Mouse (Mus musculus) heart, embryonic 15.5 days (tissue): ENCODE data around the gene Cbx5. TPM values are rescaled to one million over a fixed set of nuclear protein-coding genes. Genes with fewer than 3 reads are reported as not detected.
"Not testable (repeated sequence)": the region's sequence is repeated elsewhere in the genome, so short reads cannot be mapped to it uniquely, and the experiment has no call there.

Experiments used
- ATAC-seq: fragments of 200-750 bp; cut with Nextera tagmentation; replicated peaks from 2 replicates; pipeline ENCODE4 v1.8.0; 2017; ENCODE audit warnings: low read depth, moderate TSS enrichment; ENCODE audit not compliant: insufficient number of reproducible peaks, insufficient read depth, low FRiP score
- H3K27ac ChIP-seq: fragments of 300-500 bp; sonication (generic); 2 replicates; pipeline ENCODE4 v1.5.1; 2015; ENCODE audit warnings: mild to moderate bottlenecking, inconsistent platforms
- H3K27me3 ChIP-seq: fragments of 300-500 bp; sonication (generic); 2 replicates; pipeline ENCODE4 v1.6.1; 2015; ENCODE audit warnings: inconsistent platforms
- H3K36me3 ChIP-seq: fragments of 300-500 bp; sonication (generic); 2 replicates; pipeline ENCODE4 v1.6.1; 2015; ENCODE audit warnings: mild to moderate bottlenecking, inconsistent platforms
- H3K4me1 ChIP-seq: fragments of 300-500 bp; sonication (generic); replicated peaks from 2 replicates; pipeline ENCODE4 v1.6.1; 2015; ENCODE audit warnings: inconsistent platforms
- H3K4me2 ChIP-seq: fragments of 300-500 bp; sonication (generic); 2 replicates; pipeline ENCODE4 v1.6.1; 2015; ENCODE audit warnings: inconsistent platforms, mild to moderate bottlenecking, moderate library complexity
- H3K4me3 ChIP-seq: fragments of 300-500 bp; sonication (generic); 2 replicates; pipeline ENCODE4 v1.5.1; 2015; ENCODE audit warnings: mild to moderate bottlenecking, inconsistent platforms
- H3K9ac ChIP-seq: fragments of 300-500 bp; sonication (generic); 2 replicates; pipeline ENCODE4 v1.6.1; 2015; ENCODE audit warnings: mild to moderate bottlenecking, inconsistent platforms
- H3K9me3 ChIP-seq: fragments of 300-500 bp; sonication (generic); replicated peaks from 2 replicates; pipeline ENCODE4 v1.6.1; 2016; ENCODE audit warnings: inconsistent platforms
- WGBS: fragments of 180-500 bp; shearing (Covaris S2); methylation state at CpG from one replicate; pipeline ENCODE4 v1.1.7; 2015; ENCODE audit warnings: mixed read lengths; 5-methylcytosine and 5-hydroxymethylcytosine counted together
- polyA plus RNA-seq: library from polyadenylated mRNA; unstranded; fragments of >200 nt; fragmentation: Nextera tagmentation; extraction: Ambion mirVana; gene quantifications from 2 replicates; pipeline ENCODE4 v1.2.1, GENCODE M21; 2015

Gene Cbx5
- 80.0 and 84.2 TPM in 2 replicates for polyA plus RNA-seq

DNA sequence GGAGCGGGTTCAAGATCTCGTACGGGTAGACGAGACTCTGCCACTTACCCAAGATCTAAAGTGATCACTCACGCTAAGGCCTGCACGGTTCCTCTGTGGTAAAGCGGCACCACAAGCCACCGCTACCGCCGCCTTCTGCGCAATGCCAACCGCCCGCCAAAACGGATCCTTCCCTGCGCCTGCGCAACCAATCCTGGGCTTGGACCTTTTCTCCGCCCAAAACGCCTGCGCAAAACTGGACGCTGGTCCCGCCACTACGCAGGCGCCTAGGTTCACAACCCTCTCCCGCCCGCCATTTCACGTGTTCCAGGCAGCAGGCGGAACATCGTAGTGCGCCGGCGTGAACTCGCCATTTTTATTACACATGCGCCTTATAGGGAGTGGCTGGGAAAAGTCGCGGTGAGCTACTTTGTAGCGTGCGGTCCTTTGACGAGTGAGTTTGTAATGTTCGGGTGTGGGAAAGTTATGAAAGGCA lies at the start of gene Cbx5:
TSS of gene Cbx5 (minus strand) at position 132 of the 475 bp plus-strand sequence.
- peak; percentile 94 for ATAC-seq
- Histone ChIP-seq H3K9ac (peak within 1 kb of the TSS; percentile 63), H3K4me3 (peak within 1 kb of the TSS; percentile 73), H3K4me1 (peaks cover 39% of the 10 kb centered on the region), H3K27me3 (no peaks in the 10 kb centered on the region), H3K27ac (peak within 1 kb of the TSS; percentile 95), H3K9me3 (no peaks in the 10 kb centered on the region), H3K36me3 (peaks cover 39% of the 10 kb centered on the region), H3K4me2 (peak within 1 kb of the TSS; percentile 70)
- under 1% methylated on average over 39 of the region's 39 CpGs for WGBS

DNA sequence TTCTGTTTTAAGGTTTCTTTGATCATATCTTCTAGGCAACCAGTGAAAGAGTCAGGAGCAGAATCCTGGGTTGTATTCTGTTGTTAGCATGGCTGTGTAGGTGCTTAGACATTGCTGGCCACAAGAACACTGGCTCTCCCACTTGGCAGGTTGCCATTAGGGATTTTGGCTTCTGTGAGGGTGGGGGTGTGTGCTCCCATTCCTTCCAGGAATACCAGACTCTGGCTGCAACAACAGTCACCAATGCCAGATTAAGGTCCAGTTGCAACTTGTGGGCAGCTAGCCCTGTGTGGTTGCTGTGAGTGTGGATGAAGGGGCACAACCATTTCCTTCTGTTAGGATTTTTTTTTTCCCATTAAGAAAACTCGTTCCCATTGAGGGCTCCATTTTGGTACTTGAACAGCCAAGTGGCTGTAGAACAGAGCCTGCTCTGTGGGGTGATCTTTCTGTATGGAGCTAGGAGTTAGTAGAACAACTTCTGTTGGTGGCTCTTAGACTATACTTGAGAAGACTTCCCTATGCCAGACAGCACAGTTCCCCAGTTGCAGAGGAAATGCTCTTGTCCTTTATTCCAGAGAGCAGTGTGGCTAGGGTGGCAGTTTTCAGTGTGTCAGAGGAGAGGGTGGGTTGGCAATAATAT lies 46.3 kb upstream of the Cbx5 start:
- Histone ChIP-seq H3K4me3 (no peak overlapping the region), H3K4me2 (0 out of 2 replicates have a peak overlapping the region, but pooled peaks have one; percentile 8), H3K27me3 (no peaks in the 10 kb centered on the region), H3K36me3 (peaks cover 8% of the 10 kb centered on the region; the same call in 1 of the 2 replicates), H3K9me3 (no peaks in the 10 kb centered on the region), H3K9ac (0 out of 2 replicates have a peak overlapping the region, but pooled peaks have one; percentile 14), H3K27ac (peak overlapping the region; percentile 80), H3K4me1 (peaks cover 21% of the 10 kb centered on the region)
- ATAC-seq = 0 out of 2 replicates have a peak, but pooled peaks have one; percentile 43
- 34% methylated on average over 1 of the region's 1 CpGs for WGBS

DNA sequence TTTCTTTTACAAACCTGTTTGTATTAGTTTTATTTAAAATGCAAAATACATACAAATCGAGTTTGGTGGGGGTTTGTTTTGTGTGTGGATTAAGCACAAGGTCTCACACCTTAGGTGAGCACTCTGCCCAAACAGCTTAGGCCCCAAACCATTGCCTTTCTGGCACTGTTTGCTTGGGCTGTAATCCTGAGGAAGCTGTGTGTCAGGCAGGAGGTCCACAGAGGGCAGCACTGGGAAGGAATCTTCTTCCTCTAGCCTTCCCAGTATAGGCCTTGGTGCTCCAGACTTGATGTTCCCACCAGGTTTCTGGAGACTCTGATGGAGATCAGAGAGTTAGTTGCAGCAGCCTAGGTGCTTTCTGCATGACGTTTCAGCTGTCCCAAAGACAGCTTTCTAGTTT lies 45.0 kb upstream of the Cbx5 start:
- Histone ChIP-seq H3K4me1 (peaks cover 21% of the 10 kb centered on the region), H3K36me3 (peaks cover 3% of the 10 kb centered on the region; the same call in 1 of the 2 replicates), H3K27ac (peak overlapping the region; percentile 80), H3K9ac (no peak overlapping the region), H3K9me3 (no peaks in the 10 kb centered on the region), H3K4me3 (no peak overlapping the region), H3K4me2 (no peak overlapping the region), H3K27me3 (no peaks in the 10 kb centered on the region)
- no peak for ATAC-seq
- 33% methylated on average over 2 of the region's 2 CpGs for WGBS

DNA sequence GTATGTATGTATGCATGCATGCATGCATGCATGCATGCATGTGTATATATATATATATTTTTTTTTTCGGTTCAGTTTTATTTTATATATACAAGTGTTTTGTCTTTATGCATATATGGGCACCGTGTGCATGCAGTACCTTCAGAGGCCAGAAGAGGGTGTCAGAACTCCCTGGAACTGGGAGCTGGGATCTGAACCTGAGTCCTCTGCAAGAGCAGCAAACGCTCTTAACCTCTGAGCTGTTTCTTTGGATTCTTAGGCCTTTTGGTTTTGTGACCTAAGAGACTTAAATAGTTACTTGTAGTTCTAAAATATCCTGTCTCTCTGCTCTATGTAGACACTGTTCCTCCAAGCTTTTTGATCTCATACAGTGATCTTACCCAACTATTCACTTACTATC lies 44.5 kb upstream of the Cbx5 start:
- Histone ChIP-seq H3K4me3 (no peak overlapping the region), H3K9me3 (no peaks in the 10 kb centered on the region), H3K27ac (peak overlapping the region; percentile 80; the same call in 1 of the 2 replicates), H3K27me3 (no peaks in the 10 kb centered on the region), H3K9ac (no peak overlapping the region), H3K4me1 (peaks cover 21% of the 10 kb centered on the region), H3K36me3 (peaks cover 3% of the 10 kb centered on the region; the same call in 1 of the 2 replicates), H3K4me2 (no peak overlapping the region)
- 70% methylated on average over 3 of the region's 3 CpGs for WGBS
- no peak for ATAC-seq

DNA sequence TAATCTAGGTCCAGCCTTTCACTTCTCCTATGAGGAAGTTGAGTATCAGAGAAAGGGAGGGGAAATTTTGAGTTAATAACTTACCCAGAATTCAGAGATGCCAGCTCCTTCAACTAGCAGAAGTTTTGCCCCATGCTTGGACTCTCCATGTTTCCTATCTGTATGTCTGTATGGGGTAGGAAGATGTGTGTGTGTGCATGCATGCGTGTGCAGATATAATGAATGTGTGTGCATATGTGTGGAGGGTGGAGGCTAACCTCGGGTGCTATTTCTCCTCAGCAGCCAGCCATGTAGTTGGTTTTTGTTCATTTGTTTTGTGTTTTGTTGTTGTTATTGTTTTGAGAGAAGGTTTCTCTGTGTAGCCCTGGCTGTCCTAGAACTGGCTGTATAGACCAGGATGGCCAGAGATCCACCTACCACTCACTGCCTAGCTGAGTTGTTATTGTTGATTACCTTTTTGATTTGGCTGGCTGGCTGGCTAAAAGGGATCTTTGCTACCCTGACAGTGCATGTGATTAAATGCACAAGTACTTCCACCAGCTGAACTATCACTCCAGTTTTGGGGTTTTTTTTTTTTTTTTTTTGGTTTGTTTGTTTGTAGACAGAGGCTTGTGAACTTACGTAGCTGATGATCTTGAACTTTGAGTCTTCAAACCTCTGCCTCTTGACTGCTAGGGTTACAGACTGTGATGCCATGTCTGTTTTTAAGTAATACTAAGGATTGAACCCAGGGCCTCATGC lies 42.0 kb upstream of the Cbx5 start:
- Histone ChIP-seq H3K9me3 (no peaks in the 10 kb centered on the region), H3K4me3 (no peak overlapping the region), H3K27me3 (no peaks in the 10 kb centered on the region), H3K36me3 (no peaks in the 10 kb centered on the region), H3K4me2 (no peak overlapping the region), H3K4me1 (peaks cover 21% of the 10 kb centered on the region), H3K9ac (no peak overlapping the region), H3K27ac (no peak overlapping the region)
- ATAC-seq = no peak
- 86% methylated on average over 3 of the region's 3 CpGs for WGBS

DNA sequence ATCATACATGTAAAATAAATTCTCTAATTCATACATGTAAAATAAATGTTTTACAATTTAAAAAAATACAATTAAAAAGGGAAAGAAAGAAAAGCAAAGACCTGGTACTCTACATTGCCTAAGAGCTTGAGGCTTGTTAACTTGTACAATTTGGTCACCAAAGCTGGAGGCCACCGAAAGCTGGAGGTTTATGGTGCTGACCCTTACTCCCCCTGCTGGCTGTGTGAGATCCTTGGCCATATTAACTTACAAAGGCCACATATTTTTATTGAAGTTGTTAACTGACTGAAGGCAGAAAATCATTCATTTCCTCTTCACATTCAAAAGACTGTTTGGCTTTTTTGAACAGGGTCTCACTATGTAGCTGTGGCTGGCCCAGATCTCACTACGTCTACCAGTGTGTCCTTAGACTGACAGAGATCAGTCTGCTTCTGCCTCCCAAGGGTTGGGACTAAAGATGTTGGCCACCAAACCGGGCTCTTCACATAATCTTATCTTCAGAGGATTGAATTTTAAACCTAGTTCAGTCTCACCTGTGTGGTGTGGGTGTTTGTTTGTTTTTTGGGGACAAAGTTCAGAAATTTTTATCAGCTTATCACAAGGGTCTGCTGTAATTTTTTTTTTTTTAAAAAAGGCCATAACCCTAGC lies 41.3 kb upstream of the Cbx5 start:
- Histone ChIP-seq H3K9me3 (no peaks in the 10 kb centered on the region), H3K4me1 (peaks cover 16% of the 10 kb centered on the region), H3K4me2 (no peak overlapping the region), H3K9ac (no peak overlapping the region), H3K36me3 (no peaks in the 10 kb centered on the region), H3K4me3 (no peak overlapping the region), H3K27ac (no peak overlapping the region), H3K27me3 (no peaks in the 10 kb centered on the region)
- no peak for ATAC-seq
- 61% methylated on average over 3 of the region's 3 CpGs for WGBS

DNA sequence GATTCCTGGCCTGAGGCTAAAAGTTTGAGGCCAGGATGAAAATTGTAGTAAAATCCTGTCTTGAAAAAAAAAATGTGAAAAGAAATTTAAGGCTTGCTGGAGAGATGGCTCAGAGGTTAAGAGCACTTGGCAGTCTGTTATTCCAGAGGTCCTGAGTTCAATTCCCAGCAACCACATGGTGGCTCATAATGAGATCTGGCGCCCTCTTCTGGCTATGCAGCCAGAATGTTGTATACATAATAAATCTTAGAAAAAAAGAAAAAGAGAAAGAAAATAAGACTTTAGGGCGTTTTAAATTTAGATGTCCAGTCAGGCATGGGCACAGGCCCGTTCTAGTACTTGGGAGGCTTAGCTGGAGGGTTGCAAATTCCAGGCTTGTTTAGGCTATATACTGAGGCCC lies 40.1 kb upstream of the Cbx5 start:
- no peak overlapping the region for H3K4me3 ChIP-seq
- no peaks in the 10 kb centered on the region for H3K9me3 ChIP-seq
- H3K27ac ChIP-seq = no peak overlapping the region
- H3K4me2 ChIP-seq = no peak overlapping the region
- H3K27me3 ChIP-seq = no peaks in the 10 kb centered on the region
- no peaks in the 10 kb centered on the region for H3K36me3 ChIP-seq
- ATAC-seq = no peak
- WGBS = 59% methylated on average over 3 of the region's 3 CpGs
- no peak overlapping the region for H3K9ac ChIP-seq
- H3K4me1 ChIP-seq = peaks cover 4% of the 10 kb centered on the region

DNA sequence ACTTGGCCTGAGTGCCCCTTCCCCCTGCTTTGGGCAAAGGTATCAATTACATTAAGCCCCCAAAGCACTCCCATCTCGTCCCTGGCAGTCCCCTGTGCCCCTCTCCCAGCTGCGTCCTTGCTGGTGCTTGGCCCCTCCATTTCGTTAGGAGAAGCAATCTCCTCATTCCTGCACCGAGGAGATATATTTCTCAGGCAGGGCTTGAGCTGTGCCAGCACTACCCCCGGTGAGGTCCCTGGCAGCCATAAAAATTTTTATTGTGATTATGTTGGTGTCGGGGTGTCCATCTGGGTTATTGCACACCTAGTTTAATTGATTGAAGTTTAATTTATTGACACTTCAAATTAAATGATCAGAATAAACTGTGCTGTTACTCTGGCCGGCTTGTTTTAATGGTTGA lies 38.3 kb upstream of the Cbx5 start:
- WGBS = 67% methylated on average over 7 of the region's 7 CpGs
- H3K36me3 ChIP-seq = no peaks in the 10 kb centered on the region
- no peak overlapping the region for H3K27ac ChIP-seq
- H3K4me1 ChIP-seq = peaks cover 13% of the 10 kb centered on the region
- H3K4me2 ChIP-seq = no peak overlapping the region
- H3K27me3 ChIP-seq = no peaks in the 10 kb centered on the region
- H3K4me3 ChIP-seq = no peak overlapping the region
- no peaks in the 10 kb centered on the region for H3K9me3 ChIP-seq
- H3K9ac ChIP-seq = no peak overlapping the region
- ATAC-seq = no peak

DNA sequence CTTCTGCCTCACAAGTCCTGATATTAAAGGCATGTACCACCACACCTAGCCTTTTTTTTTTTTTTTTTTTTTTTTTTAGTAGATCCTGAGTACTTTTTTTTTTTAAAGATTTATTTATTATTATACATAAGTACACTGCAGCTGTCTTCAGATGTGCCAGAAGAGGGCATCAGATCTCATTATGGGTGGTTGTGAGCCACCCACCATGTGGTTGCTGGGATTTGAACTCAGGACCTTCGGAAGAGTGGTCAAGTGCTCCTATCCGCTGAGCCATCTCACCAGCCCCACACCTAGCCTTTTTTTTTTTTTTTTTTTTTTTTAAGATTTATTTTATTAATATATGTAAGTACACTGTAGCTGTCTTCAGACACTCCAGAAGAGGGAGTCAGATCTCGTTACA lies 36.3 kb upstream of the Cbx5 start:
- H3K27me3 ChIP-seq, H3K9ac ChIP-seq, H3K27ac ChIP-seq, H3K4me2 ChIP-seq, H3K9me3 ChIP-seq, H3K36me3 ChIP-seq, H3K4me3 ChIP-seq, ATAC-seq: not testable (repeated sequence)
- peaks cover 13% of the 10 kb centered on the region for H3K4me1 ChIP-seq
- WGBS = 92% methylated on average over 3 of the region's 3 CpGs

DNA sequence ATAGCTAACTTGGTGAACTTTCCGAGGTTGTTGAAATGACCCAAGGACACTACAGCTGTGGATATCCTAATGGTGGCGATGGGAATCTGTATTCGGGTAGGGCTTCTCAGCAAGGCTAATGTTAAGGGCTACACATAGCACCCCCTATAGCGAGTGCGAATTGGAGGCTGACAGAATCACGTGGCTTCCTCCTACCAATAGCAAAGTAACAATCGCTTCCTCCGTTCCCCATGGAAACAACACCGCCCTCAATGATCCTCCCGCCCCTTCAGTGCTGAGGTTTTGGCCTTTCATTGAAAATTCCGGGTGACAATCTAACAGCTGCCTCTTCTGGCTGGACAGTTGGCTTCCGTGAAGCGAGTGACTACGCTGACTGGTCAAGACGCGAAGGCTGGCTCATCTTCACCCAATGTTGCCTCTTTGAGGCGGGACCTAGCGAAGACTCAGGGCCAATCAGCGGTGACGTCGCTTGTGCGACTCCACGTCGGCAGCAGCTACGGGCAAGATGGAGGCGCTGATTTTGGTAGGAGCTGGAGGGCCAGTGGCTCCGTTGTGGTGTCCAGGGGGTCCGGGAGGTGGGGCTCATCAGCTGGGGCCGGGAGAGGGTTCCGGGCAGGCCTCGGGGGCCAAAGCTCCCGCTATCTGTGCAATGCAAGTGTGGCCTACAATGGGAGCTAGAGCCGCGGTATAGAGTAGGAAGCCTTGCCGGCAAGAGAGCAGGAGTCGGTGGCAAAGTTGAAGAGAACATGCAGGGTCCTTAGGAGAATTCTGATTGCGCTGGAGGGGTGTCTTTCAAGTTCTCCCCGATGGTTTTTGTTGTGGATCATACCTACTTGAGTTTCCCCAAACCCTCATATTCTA lies 33.0 kb upstream of the Cbx5 start, which contains the start of gene Copz1:
TSS of gene Copz1 (plus strand) at position 296 of the 861 bp plus-strand sequence.
- peak; percentile 100 for ATAC-seq
- H3K4me1 ChIP-seq = peaks cover 13% of the 10 kb centered on the region
- H3K9me3 ChIP-seq = no peaks in the 10 kb centered on the region
- no peaks in the 10 kb centered on the region for H3K27me3 ChIP-seq
- WGBS = under 1% methylated on average over 38 of the region's 38 CpGs
- H3K9ac ChIP-seq = peak within 1 kb of the TSS; percentile 90
- no peaks in the 10 kb centered on the region for H3K36me3 ChIP-seq
- H3K4me2 ChIP-seq = peak within 1 kb of the TSS; percentile 69
- H3K27ac ChIP-seq = peak within 1 kb of the TSS; percentile 71
- peak within 1 kb of the TSS; percentile 84 for H3K4me3 ChIP-seq
